Mouse (Mus musculus) ES-E14 (cell line): ENCODE measurements at regions not wholly inside any gene's neighbourhood (a gene's known extent, or its start where the extent isn't known, plus 50 kb on each side); places are given as distances from the start of the nearest gene placed in this dataset.

ENCODE experiments used
- CHD2 ChIP-seq: IDR thresholded peaks from 2 replicates; pipeline ENCODE4 v1.6.1; 2014; ENCODE audit warnings: mild to moderate bottlenecking, low read depth, low read length, inconsistent platforms
- HCFC1 ChIP-seq: IDR thresholded peaks from 2 replicates; pipeline ENCODE4 v1.6.1; 2012; ENCODE audit warnings: low read length, inconsistent platforms, borderline replicate concordance; ENCODE audit not compliant: insufficient read depth
- MAFK ChIP-seq: IDR thresholded peaks from 2 replicates; pipeline ENCODE4 v1.6.1; 2014; ENCODE audit warnings: mild to moderate bottlenecking, low read depth, low read length, inconsistent platforms; ENCODE audit not compliant: insufficient read depth
- ZC3H11A ChIP-seq: IDR thresholded peaks from 2 replicates; pipeline ENCODE4 v1.6.1; 2012; ENCODE audit warnings: low read depth, mild to moderate bottlenecking, inconsistent platforms, low read length, borderline replicate concordance
- ZNF384 ChIP-seq: IDR thresholded peaks from 2 replicates; pipeline ENCODE4 v1.6.1; 2012; ENCODE audit warnings: low read depth, low read length, inconsistent platforms

- TF ChIP-seq HCFC1 (no peak), CHD2 (no peak), ZNF384 (no peak), MAFK (no peak), ZC3H11A (no peak)
These were observed 130.7 kb downstream of the Kcna5 start for GRCm38 (mm10) chr6:126404331-126405070.
